Mouse (Mus musculus) liver, adult 2 months (tissue): Measurements from ENCODE around the gene Lrriq1. TPM values are rescaled to one million over a fixed set of nuclear protein-coding genes. Genes with fewer than 3 reads are reported as not detected.
A peak's percentile ranks its signal among the peaks of the same experiment; 100 is the strongest.

Experiments
- DNase-seq: peaks from one replicate; pipeline ENCODE4 v3.0.0-alpha.2; 2011; ENCODE audit warnings: low read depth, low spot score; ENCODE audit errors: extremely low read depth
- H3K27ac ChIP-seq: fragments of 200-500 bp; replicated peaks from 2 replicates; pipeline ENCODE4 v1.5.1; 2012; ENCODE audit warnings: low read depth, mild to moderate bottlenecking, control low read depth, inconsistent platforms, low read length; ENCODE audit not compliant: insufficient read depth
- H3K27me3 ChIP-seq: fragments of 200-500 bp; 2 replicates; pipeline ENCODE4 v1.6.1; 2012; ENCODE audit warnings: mild to moderate bottlenecking, moderate library complexity, low read length, inconsistent platforms; ENCODE audit not compliant: control insufficient read depth, insufficient read depth
- H3K36me3 ChIP-seq: fragments of 200-500 bp; 2 replicates; pipeline ENCODE4 v1.6.1; 2012; ENCODE audit warnings: low read length, inconsistent platforms; ENCODE audit not compliant: control insufficient read depth, insufficient read depth
- H3K4me1 ChIP-seq: fragments of 200-500 bp; 2 replicates; pipeline ENCODE4 v1.6.1; 2011; ENCODE audit warnings: low read length; ENCODE audit not compliant: control insufficient read depth, insufficient read depth
- H3K4me3 ChIP-seq: fragments of 200-500 bp; 2 replicates; pipeline ENCODE4 v1.5.1; 2011; ENCODE audit warnings: low read depth, mild to moderate bottlenecking, control low read depth, low read length, moderate library complexity; ENCODE audit not compliant: insufficient read depth
- H3K79me2 ChIP-seq: fragments of 200-500 bp; 2 replicates; pipeline ENCODE4 v1.6.1; 2012; ENCODE audit warnings: inconsistent platforms, mild to moderate bottlenecking, low read length, moderate library complexity; ENCODE audit not compliant: control insufficient read depth, insufficient read depth
- H3K9ac ChIP-seq: fragments of 200-500 bp; 2 replicates; pipeline ENCODE4 v1.6.1; 2012; ENCODE audit warnings: low read depth, mild to moderate bottlenecking, control low read depth, inconsistent platforms, low read length
- CTCF ChIP-seq: fragments of 200-500 bp; IDR thresholded peaks from 2 replicates; pipeline ENCODE4 v1.5.1; 2011; ENCODE audit warnings: low read depth, low read length, control low read depth
- POLR2A ChIP-seq: fragments of 200-500 bp; IDR thresholded peaks from 2 replicates; pipeline ENCODE4 v1.6.1; 2011; ENCODE audit warnings: low read length, control low read depth; ENCODE audit not compliant: insufficient read depth; ENCODE audit errors: extremely low read depth
- WGBS: fragments of 180-500 bp; shearing (Covaris S2); methylation state at CpG from one replicate; pipeline ENCODE4 v1.1.7; 2018; 5-methylcytosine and 5-hydroxymethylcytosine counted together
- polyA plus RNA-seq: library from polyadenylated mRNA; depleted of rRNA; stranded (reverse); fragments of >200 nt; gene quantifications from 2 replicates; pipeline ENCODE4 v1.2.3, GENCODE M21; 2012; rRNA removed
- total RNA-seq: library from RNA; depleted of rRNA; stranded (reverse); fragments of >200 nt; gene quantifications from 2 replicates; pipeline ENCODE4 v1.2.3, GENCODE M21; 2014; rRNA removed

Lrriq1 gene
- total and polyA plus RNA-seq, 2 experiments, result not detected

DNA sequence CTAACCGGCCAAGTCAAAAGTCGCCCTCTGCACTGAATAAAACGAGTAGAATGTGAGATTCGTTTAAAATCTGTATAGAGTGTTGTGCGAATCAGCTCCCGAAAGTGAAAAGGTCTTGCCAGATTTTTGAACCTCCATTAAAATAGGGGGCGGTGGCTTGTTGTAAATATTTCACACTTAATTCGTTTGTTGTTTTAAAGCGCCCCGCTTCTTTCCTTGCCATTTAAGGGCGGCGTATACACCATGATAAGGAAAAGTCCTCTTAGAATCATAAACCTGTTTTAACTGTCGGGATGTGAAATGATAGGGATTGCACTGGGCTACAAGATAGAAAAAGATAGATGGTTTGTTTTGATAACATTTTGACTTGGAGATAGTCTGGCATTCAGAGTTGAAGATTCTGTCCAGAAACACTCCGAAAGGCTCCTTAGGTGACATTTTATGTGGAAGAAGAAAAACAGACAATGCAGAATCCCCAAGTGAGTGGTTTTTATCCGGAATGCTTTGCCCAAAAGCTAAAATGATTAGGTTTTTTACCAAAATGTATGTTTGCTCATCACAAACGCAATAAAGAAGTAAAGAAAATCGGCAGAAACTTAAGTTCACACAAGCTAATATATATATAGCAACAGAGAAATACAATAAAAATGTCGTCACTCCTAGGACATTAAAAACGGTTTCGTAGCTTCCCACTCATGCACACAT is 208.7 kb downstream of the Lrriq1 start:
- no peaks in the 10 kb centered on the region for H3K79me2 ChIP-seq
- no peak for TF ChIP-seq POLR2A
- no peak for TF ChIP-seq CTCF
- H3K27me3 ChIP-seq, result peaks cover 31% of the 10 kb centered on the region
- H3K9ac ChIP-seq, result no peak overlapping the region
- 5% methylated on average over 20 of the region's 20 CpGs for WGBS
- peak; percentile 11 for DNase-seq
- no peaks in the 10 kb centered on the region for H3K36me3 ChIP-seq
- H3K27ac ChIP-seq, result no peak overlapping the region
- 0 out of 2 replicates have a peak, but pooled peaks cover 2% of the 10 kb centered on the region for H3K4me1 ChIP-seq
- no peak overlapping the region for H3K4me3 ChIP-seq

DNA sequence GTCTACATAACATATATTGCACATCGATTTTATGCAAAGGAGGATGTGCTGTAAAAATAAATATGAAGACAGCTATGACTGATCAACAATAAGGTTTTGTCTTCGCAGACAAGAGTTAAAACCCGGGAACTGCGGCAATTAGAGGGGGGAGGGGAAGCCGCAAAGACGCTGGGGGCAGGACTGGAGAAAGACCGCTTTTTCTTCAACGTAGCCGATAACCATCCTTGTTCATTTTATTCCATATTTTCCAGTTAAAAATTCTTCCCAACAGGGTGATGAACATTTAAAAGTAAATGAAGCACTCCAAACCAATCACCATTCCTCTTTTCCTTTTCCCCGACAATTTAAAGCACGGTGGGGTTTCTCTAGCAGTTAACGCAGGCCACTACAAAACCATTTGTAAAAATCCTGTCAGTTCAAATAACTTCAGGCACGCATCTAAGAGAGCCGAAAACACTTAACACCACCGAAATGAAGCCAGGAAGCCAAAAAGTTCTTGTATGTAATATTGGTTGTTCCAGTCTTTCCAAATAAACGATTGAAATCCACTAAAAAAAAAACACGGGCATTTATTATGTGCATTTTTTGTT is 209.4 kb downstream of the Lrriq1 start:
- H3K36me3 ChIP-seq, result no peaks in the 10 kb centered on the region
- no peak for TF ChIP-seq POLR2A
- TF ChIP-seq CTCF, result no peak
- WGBS, result 3% methylated on average over 17 of the region's 17 CpGs
- H3K27me3 ChIP-seq, result peaks cover 28% of the 10 kb centered on the region
- H3K9ac ChIP-seq, result no peak overlapping the region
- no peaks in the 10 kb centered on the region for H3K79me2 ChIP-seq
- H3K4me1 ChIP-seq, result 0 out of 2 replicates have a peak, but pooled peaks cover 2% of the 10 kb centered on the region
- no peak overlapping the region for H3K4me3 ChIP-seq
- H3K27ac ChIP-seq, result no peak overlapping the region
- no peak for DNase-seq

DNA sequence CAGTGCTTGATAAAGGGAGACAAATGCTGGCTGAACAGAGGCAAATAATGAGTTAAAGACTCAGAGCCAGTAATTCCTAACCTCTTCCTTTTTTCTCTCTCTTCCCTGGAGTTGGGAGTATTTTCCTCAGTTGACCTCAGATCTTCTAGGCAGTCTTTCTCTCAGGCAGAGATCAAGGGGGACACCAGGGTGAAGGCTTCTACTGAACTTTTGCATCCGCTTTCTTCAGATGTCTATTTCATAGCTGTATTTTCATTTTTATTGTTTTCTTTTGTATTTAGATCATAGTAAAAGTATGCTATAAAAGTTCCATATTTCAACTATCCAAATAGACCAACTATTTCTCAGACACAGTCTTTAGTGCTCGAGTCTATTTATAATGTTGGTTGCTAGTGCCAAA is 233.6 kb downstream of the Lrriq1 start:
- H3K4me1 ChIP-seq, result no peaks in the 10 kb centered on the region
- no peak overlapping the region for H3K4me3 ChIP-seq
- H3K79me2 ChIP-seq, result no peaks in the 10 kb centered on the region
- TF ChIP-seq CTCF (no peak), POLR2A (no peak)
- 58% methylated on average over 2 of the region's 2 CpGs for WGBS
- no peaks in the 10 kb centered on the region for H3K36me3 ChIP-seq
- no peak overlapping the region for H3K27ac ChIP-seq
- H3K27me3 ChIP-seq, result no peaks in the 10 kb centered on the region
- H3K9ac ChIP-seq, result no peak overlapping the region
- DNase-seq, result no peak

DNA sequence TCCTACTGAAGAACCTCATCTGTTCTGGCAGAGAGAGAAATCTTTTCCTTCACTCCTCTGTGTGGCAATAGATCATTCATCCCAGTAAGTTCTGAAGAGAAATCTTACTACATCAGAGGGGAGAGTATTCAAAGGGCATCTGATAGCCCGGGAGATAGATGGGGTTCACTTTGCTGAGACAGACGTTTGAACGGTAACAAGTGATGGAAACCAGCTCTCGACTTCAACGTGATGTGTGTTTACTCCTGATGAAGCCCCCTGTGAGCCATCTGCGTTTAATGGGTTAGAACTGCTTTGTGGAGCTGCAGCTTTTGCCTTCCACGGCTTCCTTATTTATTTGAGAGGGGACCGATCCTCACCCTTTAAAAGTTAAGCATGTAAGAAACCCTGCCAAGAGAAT is 235.2 kb downstream of the Lrriq1 start:
- H3K4me3 ChIP-seq, result no peak overlapping the region
- no peaks in the 10 kb centered on the region for H3K36me3 ChIP-seq
- no peak overlapping the region for H3K9ac ChIP-seq
- WGBS, result 40% methylated on average over 8 of the region's 8 CpGs
- TF ChIP-seq CTCF (no peak), POLR2A (no peak)
- no peaks in the 10 kb centered on the region for H3K4me1 ChIP-seq
- no peaks in the 10 kb centered on the region for H3K79me2 ChIP-seq
- H3K27me3 ChIP-seq, result no peaks in the 10 kb centered on the region
- no peak for DNase-seq
- H3K27ac ChIP-seq, result no peak overlapping the region

DNA sequence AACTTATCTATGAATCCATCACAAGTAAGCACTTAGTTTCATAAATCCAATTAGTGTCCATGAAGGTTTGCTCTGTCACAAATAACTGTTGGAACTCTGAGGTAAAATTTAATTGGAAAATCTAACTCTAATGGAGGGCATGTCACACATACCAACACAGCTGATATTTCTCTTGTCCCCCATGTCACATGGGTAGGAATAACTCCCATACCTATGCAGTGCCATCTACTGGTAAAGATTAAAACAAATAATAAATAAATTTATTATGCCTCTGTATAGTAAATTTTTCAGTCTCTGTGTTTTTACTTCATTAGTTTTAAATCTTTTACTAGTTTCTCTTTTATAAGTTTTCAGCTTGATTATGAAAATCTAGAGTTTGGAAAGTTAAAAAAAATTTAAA is 236.5 kb downstream of the Lrriq1 start:
- Histone ChIP-seq H3K79me2 (no peaks in the 10 kb centered on the region), H3K4me3 (no peak overlapping the region), H3K27me3 (no peaks in the 10 kb centered on the region), H3K4me1 (no peaks in the 10 kb centered on the region), H3K27ac (no peak overlapping the region), H3K36me3 (no peaks in the 10 kb centered on the region), H3K9ac (no peak overlapping the region)
- DNase-seq, result no peak
- no peak for TF ChIP-seq POLR2A
- no peak for TF ChIP-seq CTCF

Other genes starting within 250 kb of the Lrriq1 start
- not detected in 2 replicates for gene Alx1, start 206.1 kb downstream of the Lrriq1 start, total RNA-seq
- gene Alx1, start 206.1 kb downstream of the Lrriq1 start, polyA plus RNA-seq, result not detected in 2 replicates
- gene Slc6a15, start 131.5 kb upstream of the Lrriq1 start, total RNA-seq, result under 0.01 and 0.07 TPM in 2 replicates
- gene Slc6a15, start 131.5 kb upstream of the Lrriq1 start, polyA plus RNA-seq, result not detected in 2 replicates